Mouse (Mus musculus) stomach, embryonic 16.5 days (tissue): Measurements from ENCODE around the gene Olfr1047. TPM values are rescaled to one million over a fixed set of nuclear protein-coding genes. Genes with fewer than 3 reads are reported as not detected.
"Not testable (repeated sequence)": the region's sequence is repeated elsewhere in the genome, so short reads cannot be mapped to it uniquely, and the experiment has no call there.

ENCODE experiments used
- ATAC-seq: fragments of 200-750 bp; cut with Nextera tagmentation; 2 replicates; pipeline ENCODE4 v1.8.0; 2017; ENCODE audit warnings: moderate number of reproducible peaks, moderate TSS enrichment; ENCODE audit not compliant: insufficient read depth, low FRiP score
- H3K27ac ChIP-seq: fragments of 300-500 bp; sonication (generic); 2 replicates; pipeline ENCODE4 v1.5.1; 2014; ENCODE audit warnings: low read length
- H3K27me3 ChIP-seq: fragments of 300-500 bp; sonication (generic); 2 replicates; pipeline ENCODE4 v1.6.1; 2014; ENCODE audit warnings: low read length, control low read depth, mixed read lengths; ENCODE audit not compliant: control insufficient read depth, insufficient read depth
- H3K36me3 ChIP-seq: fragments of 300-500 bp; sonication (generic); 2 replicates; pipeline ENCODE4 v1.6.1; 2014; ENCODE audit warnings: low read length; ENCODE audit not compliant: control insufficient read depth, insufficient read depth
- H3K4me1 ChIP-seq: fragments of 300-500 bp; sonication (generic); 2 replicates; pipeline ENCODE4 v1.6.1; 2014; ENCODE audit warnings: low read length, control low read depth, mixed read lengths; ENCODE audit not compliant: control insufficient read depth, insufficient read depth
- H3K4me2 ChIP-seq: fragments of 300-500 bp; sonication (generic); 2 replicates; pipeline ENCODE4 v1.6.1; 2014; ENCODE audit warnings: low read depth, low read length, mixed read lengths
- H3K4me3 ChIP-seq: fragments of 300-500 bp; sonication (generic); replicated peaks from 2 replicates; pipeline ENCODE4 v1.5.1; 2014; ENCODE audit warnings: mild to moderate bottlenecking, low read length
- H3K9ac ChIP-seq: fragments of 300-500 bp; sonication (generic); 2 replicates; pipeline ENCODE4 v1.6.1; 2014; ENCODE audit warnings: low read length
- H3K9me3 ChIP-seq: fragments of 300-500 bp; sonication (generic); replicated peaks from 2 replicates; pipeline ENCODE4 v1.6.1; 2016; ENCODE audit warnings: low read length, control low read depth; ENCODE audit not compliant: control insufficient read depth
- WGBS: fragments of 180-500 bp; shearing (Covaris S2); extraction: QIAGEN DNeasy Blood & Tissue Kit; methylation state at CpG from one replicate; pipeline ENCODE4 v1.1.7; 2014; 5-methylcytosine and 5-hydroxymethylcytosine counted together
- polyA plus RNA-seq: library from polyadenylated mRNA; unstranded; fragments of >200 nt; fragmentation: Nextera tagmentation; extraction: Ambion mirVana; gene quantifications from 2 replicates; pipeline ENCODE4 v1.2.1, GENCODE M21; 2015

Gene Olfr1047
- polyA plus RNA-seq: not detected in 2 replicates

DNA sequence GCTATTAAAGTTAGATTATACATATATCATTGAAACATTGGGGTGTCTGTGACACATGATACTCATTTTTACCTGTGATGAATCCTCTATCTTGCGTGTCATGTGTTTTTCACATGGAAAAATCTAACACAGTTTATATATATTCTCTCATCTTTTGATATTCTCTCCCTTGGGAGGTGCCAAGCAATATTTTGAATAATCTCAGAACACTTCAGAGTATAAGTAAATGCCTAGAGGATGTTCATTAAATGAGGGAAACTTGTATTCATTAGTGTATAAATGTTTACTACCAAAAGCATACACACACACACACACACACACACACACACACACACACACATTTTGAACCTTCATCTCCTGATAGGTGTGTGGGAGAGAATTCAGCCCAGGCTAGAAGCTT lies at the start of gene Olfr1047:
Olfr1047 (minus strand) TSS at position 101 of the 400 bp plus-strand sequence.
- Histone ChIP-seq H3K27me3 (no peaks in the 10 kb centered on the region), H3K9ac (no peak within 1 kb of the TSS), H3K4me3 (no peak within 1 kb of the TSS), H3K4me2 (no peak within 1 kb of the TSS), H3K4me1 (no peaks in the 10 kb centered on the region), H3K27ac (no peak within 1 kb of the TSS), H3K36me3 (no peaks in the 10 kb centered on the region), H3K9me3 (no peaks in the 10 kb centered on the region)
- ATAC-seq: no peak
- 89% methylated on average over 1 of the region's 1 CpGs for WGBS

DNA sequence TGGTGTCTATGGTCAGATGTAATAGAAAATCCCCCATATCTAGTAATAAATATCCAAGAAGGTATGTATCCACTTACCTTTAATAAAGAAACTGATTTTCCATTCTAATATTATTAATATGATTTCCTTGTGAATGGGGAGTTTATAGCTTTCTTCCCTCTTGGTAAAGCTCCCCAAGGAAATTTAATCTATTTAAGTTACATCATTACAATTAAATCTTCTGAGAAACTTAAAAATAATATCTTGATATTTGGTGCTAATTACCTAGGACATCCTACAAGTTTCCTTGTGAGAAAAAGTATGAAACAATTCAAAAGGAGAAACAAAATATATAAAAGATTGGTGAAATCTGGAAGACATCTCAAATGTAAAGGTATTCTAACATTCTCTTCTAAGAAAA lies 47.8 kb upstream of the Olfr1047 start, which contains the start of gene Olfr1051:
Olfr1051 (minus strand) TSS at position 101 of the 400 bp plus-strand sequence.
- H3K4me3 ChIP-seq, ATAC-seq, H3K4me1 ChIP-seq, H3K27me3 ChIP-seq, H3K9ac ChIP-seq, H3K4me2 ChIP-seq, H3K36me3 ChIP-seq, H3K27ac ChIP-seq, H3K9me3 ChIP-seq: not testable (repeated sequence)

DNA sequence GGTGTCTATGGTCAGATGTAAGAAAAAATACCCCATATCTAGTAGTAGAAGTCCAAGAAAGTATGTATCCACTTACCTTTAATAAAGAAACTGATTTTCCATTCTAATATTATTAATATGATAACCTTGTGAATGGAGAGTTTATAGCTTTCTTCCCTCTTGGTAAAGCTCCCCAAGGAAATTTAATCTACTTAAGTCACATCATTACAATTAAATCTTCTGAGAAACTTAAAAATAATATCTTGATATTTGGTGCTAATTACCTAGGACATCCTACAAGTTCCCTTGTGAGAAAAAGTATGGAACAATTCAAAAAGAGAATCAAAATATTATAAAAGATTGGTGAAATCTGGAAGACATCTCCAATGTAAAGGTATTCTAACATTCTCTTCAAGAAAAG lies 27.0 kb upstream of the Olfr1047 start, which contains the start of gene Olfr1049:
Olfr1049 (minus strand) TSS at position 101 of the 400 bp plus-strand sequence.
- H3K9ac ChIP-seq, H3K9me3 ChIP-seq, H3K4me1 ChIP-seq, ATAC-seq, H3K4me3 ChIP-seq, H3K36me3 ChIP-seq, H3K27ac ChIP-seq, H3K4me2 ChIP-seq, H3K27me3 ChIP-seq: not testable (repeated sequence)

DNA sequence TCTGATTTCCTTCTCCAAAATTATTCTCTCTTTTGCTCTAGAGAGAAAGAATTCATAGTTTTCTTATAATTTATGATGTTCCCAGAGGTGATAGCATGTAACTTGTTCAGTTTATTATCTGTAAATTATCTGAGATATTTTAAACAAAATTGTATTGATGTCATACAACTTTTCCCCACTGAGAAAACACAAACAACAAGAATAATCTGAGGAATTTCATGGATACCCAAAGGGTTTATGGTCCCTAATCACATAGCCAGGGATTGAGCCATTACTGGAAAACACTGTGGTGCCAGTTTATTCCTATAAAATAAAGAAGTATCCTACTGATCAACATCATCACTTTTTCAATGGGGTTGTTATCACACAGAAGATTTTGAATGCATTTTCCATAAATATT lies 9.0 kb upstream of the Olfr1047 start, which contains the start of gene Olfr1048:
Olfr1048 (minus strand) TSS at position 101 of the 400 bp plus-strand sequence.
- no peaks in the 10 kb centered on the region for H3K9me3 ChIP-seq
- H3K4me3 ChIP-seq: no peak within 1 kb of the TSS
- H3K36me3 ChIP-seq: no peaks in the 10 kb centered on the region
- no peak within 1 kb of the TSS for H3K4me2 ChIP-seq
- H3K27me3 ChIP-seq: no peaks in the 10 kb centered on the region
- no peak for ATAC-seq
- no peaks in the 10 kb centered on the region for H3K4me1 ChIP-seq
- H3K27ac ChIP-seq: no peak within 1 kb of the TSS
- H3K9ac ChIP-seq: no peak within 1 kb of the TSS

DNA sequence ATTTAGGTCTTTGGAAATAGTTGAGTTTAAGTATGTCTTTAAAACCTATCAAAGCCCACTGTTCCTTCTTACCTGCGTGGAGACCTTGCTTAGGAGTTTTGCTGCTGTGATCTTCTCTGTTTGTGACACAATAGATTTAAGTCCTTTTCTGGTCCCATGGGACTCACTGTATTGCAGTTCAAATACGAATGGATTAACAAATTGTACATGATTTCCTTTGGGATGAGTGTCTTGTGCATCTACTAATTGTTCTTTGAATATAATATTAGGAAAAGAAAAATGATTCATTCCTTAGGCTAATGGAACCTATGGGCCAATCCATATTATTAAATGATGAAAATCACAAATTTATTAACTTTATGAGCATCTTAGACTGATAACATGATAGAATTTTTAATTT lies 12.0 kb downstream of the Olfr1047 start, which contains the start of gene Olfr1046:
Olfr1046 (minus strand) TSS at position 101 of the 400 bp plus-strand sequence.
- WGBS: 70% methylated on average over 2 of the region's 2 CpGs
- H3K9me3 ChIP-seq: no peaks in the 10 kb centered on the region
- no peaks in the 10 kb centered on the region for H3K4me1 ChIP-seq
- no peak within 1 kb of the TSS for H3K4me3 ChIP-seq
- H3K4me2 ChIP-seq: no peak within 1 kb of the TSS
- H3K36me3 ChIP-seq: no peaks in the 10 kb centered on the region
- H3K27me3 ChIP-seq: no peaks in the 10 kb centered on the region
- H3K9ac ChIP-seq: no peak within 1 kb of the TSS
- no peak within 1 kb of the TSS for H3K27ac ChIP-seq
- no peak for ATAC-seq

DNA sequence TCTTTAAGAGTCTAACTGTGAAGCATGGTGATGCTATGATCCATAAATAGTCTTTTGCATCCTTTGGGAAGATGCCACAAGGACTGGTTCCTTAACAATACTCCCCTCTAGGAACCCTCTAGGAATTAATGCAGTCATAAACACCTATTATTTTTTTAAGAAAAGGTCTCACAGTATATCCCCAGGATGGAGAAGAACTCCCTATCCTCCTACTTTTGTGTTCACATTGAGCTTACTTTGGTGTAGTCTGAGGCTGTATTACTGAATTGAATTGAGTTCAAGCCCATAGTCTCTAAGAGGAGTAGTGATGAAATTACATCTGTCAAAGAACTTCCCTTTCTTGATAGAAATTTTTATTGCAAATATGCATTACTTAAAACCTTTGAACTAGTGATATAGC lies 28.3 kb downstream of the Olfr1047 start, which contains the start of gene Olfr1045:
Olfr1045 (minus strand) TSS at position 101 of the 400 bp plus-strand sequence.
- Histone ChIP-seq H3K4me3 (no peak within 1 kb of the TSS), H3K4me2 (no peak within 1 kb of the TSS), H3K27me3 (no peaks in the 10 kb centered on the region), H3K36me3 (no peaks in the 10 kb centered on the region), H3K4me1 (no peaks in the 10 kb centered on the region), H3K27ac (no peak within 1 kb of the TSS), H3K9ac (no peak within 1 kb of the TSS), H3K9me3 (no peaks in the 10 kb centered on the region)
- ATAC-seq: no peak

DNA sequence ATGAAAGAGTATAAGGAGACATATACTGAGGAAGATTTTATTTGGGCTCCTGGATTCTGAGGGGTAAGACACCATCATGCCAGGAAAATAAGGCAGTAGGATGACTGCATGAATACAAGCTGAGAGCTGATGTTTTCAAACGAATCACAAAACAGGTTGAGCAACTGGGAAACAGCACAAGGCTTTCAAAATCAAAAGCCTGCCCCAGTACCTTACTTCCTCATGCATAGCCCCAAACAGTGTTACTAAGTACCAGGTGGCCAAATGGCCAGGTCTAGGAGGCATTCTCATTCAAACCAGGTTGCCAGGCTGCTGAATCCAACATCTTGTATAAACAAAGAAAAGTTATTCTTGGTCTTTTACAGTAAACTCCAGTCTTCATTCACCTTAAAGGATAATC lies 35.3 kb downstream of the Olfr1047 start:
- no peaks in the 10 kb centered on the region for H3K36me3 ChIP-seq
- H3K27me3 ChIP-seq: no peaks in the 10 kb centered on the region
- H3K4me1 ChIP-seq: no peaks in the 10 kb centered on the region
- no peak overlapping the region for H3K4me2 ChIP-seq
- no peaks in the 10 kb centered on the region for H3K9me3 ChIP-seq
- H3K4me3 ChIP-seq: no peak overlapping the region
- H3K9ac ChIP-seq: no peak overlapping the region
- no peak overlapping the region for H3K27ac ChIP-seq
- no peak for ATAC-seq
- 31% methylated on average over 1 of the region's 1 CpGs for WGBS

DNA sequence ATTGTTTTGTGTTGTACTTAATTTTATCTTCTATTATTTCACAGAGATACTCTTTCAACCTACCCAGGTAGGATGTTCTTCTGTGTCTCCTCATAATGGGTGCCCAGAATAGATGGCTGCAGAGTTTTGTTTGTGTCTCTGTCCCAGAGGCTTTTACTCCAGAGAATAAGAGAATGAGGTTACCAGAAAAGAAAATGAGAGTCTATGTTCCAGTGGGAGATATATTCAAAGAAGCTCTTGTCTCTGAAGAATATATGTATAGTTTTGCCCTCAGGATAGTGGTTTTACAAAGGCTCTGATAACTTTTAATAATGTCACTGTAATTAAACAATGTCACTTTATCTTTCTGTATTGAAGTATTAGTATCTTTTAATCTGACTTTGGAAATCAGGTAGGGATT lies 45.6 kb downstream of the Olfr1047 start, which contains the start of gene Olfr52:
Olfr52 (minus strand) TSS at position 101 of the 400 bp plus-strand sequence.
- no peak for ATAC-seq
- Histone ChIP-seq H3K36me3 (no peaks in the 10 kb centered on the region), H3K9me3 (no peaks in the 10 kb centered on the region), H3K4me3 (no peak within 1 kb of the TSS), H3K27me3 (no peaks in the 10 kb centered on the region), H3K4me2 (no peak within 1 kb of the TSS), H3K9ac (no peak within 1 kb of the TSS), H3K4me1 (no peaks in the 10 kb centered on the region), H3K27ac (no peak within 1 kb of the TSS)

DNA sequence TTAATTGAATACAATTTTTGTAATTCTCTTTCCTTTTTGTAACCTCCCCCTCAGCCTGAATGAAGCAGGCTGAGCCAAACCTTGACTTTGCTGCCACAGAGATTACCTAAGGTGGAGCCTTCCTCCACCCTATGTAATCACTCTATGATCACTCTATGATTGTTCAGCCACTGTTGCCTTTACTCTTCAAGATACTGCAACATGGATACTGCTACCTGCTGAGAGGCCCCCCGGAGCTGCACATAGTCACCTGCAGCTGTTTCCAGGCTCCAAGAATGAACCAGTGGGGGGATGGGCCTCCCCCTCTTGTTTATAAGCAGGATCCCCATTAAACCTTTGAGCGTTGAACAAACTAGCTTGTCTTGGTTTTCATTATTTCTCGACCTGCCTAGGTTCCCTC lies 51.3 kb downstream of the Olfr1047 start:
- no peak overlapping the region for H3K27ac ChIP-seq
- H3K4me3 ChIP-seq: no peak overlapping the region
- no peak overlapping the region for H3K9ac ChIP-seq
- no peaks in the 10 kb centered on the region for H3K36me3 ChIP-seq
- no peaks in the 10 kb centered on the region for H3K27me3 ChIP-seq
- WGBS: 75% methylated on average over 3 of the region's 3 CpGs
- H3K4me1 ChIP-seq: no peaks in the 10 kb centered on the region
- no peak overlapping the region for H3K4me2 ChIP-seq
- ATAC-seq: no peak
- H3K9me3 ChIP-seq: no peaks in the 10 kb centered on the region

DNA sequence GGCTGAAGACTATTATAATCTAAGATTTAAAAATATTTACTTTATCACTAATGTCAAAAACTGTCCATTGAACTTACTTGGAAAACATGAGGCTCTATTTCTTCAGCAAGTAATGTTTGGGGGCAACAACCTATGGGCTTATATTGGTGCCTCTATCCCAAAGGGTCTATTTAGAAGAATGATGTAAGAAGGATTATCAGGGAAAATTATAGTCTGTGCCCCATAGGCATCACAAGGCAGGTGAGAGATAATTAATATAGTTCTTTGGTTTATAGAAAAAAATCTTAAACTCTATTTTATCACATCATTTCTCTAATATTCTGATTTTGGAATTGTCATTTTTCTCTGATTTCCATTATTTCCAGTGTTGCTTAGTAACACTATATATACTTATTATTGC lies 53.5 kb downstream of the Olfr1047 start, which contains the start of gene Olfr1044:
Olfr1044 (minus strand) TSS at position 101 of the 400 bp plus-strand sequence.
- Histone ChIP-seq H3K9ac (no peak within 1 kb of the TSS), H3K4me2 (no peak within 1 kb of the TSS), H3K36me3 (no peaks in the 10 kb centered on the region), H3K4me1 (no peaks in the 10 kb centered on the region), H3K27me3 (no peaks in the 10 kb centered on the region), H3K4me3 (no peak within 1 kb of the TSS), H3K27ac (no peak within 1 kb of the TSS), H3K9me3 (no peaks in the 10 kb centered on the region)
- ATAC-seq: no peak
